Mouse (Mus musculus) layer of hippocampus, postnatal 36 days (tissue): ENCODE measurements around the gene Nat8f3. TPM values are rescaled to one million over a fixed set of nuclear protein-coding genes. Genes with fewer than 3 reads are reported as not detected.
"Not testable (repeated sequence)": the region's sequence is repeated elsewhere in the genome, so short reads cannot be mapped to it uniquely, and the experiment has no call there.

Experiments
- DNase-seq, 2 experiments: peaks; one replicate each; pipeline ENCODE4 v3.0.0; 2022
- microRNA-seq, 2 experiments: library from miRNA; unstranded; fragments of <30 nt; microRNA quantifications; one replicate each; pipeline ENCODE4 v1.2.0; 2021
- total RNA-seq, 2 experiments: library from RNA; stranded (reverse); gene quantifications; 2 replicates each; pipeline ENCODE4 v1.2.3; 2021

The Nat8f3 gene
- 1 to 10 TPM; 2.3 to 2.4 TPM for total RNA-seq

DNA sequence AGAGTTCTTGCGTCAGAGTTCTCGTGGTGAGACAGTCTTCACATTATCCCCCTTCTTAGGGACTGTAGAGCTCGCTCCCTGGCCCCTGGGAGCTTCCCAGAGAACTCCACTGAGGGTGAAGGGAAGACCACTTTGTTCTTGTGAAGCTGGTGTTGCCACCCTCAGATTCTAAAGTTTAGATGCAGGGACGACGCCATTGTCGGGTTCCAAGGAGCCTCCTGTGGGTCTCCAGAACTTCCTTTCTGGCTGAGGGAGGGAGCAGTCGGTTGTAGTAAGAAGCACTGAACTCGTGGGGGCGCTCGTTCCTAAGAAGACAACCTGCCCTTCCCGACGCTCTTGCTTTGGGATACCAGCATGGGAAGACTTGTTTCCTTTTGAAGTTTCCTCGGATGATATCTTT is at the start of gene Nat8f3:
Gene Nat8f3, minus strand, starts transcription at position 223 of the 400 bp plus-strand sequence.
- DNase-seq: peak; percentile 11 to 17

GRCm38 (mm10) chr6:85813339-85813738 is 47.8 kb upstream of the Nat8f3 start:
- DNase-seq: no peak

- not testable (repeated sequence) for DNase-seq
Measured at GRCm38 (mm10) chr6:85810942-85811537, 45.5 kb upstream of the Nat8f3 start.

DNA sequence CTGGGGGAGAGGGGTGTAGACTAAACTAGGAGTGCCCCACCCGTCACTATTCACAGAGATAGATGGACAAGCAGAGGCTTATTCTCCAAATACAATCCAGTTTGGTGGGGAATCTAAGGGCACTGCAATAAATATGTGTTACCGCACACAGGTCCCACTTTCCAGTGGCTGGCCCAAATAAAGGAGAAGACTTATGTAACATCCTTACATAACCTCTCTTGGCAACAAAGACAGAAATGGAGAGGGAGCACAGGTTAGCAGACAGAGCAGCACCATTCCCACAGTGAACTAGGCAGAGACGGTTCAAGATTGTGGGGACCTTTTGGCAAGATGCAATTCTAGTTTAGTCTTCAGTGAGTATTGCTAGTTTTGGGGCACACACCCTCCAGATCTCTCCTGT is 45.0 kb upstream of the Nat8f3 start:
- not testable (repeated sequence) for DNase-seq

- DNase-seq: not testable (repeated sequence)
Measured at GRCm38 (mm10) chr6:85809784-85810183, 44.2 kb upstream of the Nat8f3 start.

GRCm38 (mm10) chr6:85803180-85803579 is 37.6 kb upstream of the Nat8f3 start:
- DNase-seq: not testable (repeated sequence)

DNA sequence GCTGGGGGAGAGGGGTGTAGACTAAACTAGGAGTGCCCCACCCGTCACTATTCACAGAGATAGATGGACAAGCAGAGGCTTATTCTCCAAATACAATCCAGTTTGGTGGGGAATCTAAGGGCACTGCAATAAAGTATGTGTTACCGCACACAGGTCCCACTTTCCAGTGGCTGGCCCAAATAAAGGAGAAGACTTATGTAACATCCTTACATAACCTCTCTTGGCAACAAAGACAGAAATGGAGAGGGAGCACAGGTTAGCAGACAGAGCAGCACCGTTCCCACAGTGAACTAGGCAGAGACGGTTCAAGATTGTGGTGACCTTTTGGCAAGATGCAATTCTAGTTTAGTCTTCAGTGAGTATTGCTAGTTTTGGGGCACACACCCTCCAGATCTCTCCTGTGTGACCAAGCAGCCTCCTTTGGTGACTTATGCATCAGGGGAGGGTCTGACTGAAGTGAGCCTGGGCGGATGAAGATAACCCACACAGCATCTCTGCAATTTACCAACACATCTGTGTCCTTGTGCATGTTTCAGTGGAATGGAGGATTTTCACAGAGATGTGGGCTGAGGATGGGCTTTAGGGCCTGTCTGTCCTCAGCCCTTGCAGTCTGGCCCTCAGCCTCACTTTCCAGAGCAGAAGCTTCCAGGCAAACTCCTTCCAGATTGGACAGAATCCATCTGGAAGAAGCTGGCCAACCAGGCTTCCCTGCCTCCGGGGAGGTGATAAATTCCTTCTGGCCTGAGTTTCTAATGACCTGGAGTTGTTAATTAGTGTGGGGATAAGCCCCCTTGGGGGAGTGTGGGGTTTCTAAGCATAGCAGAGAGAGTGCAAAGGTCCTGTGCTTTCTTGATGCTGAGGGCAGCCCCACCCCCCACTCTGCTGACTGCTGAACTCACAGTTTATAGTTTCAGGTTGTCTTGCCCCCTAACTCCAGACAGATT is 2.2 kb downstream of the Nat8f3 start:
- not testable (repeated sequence) for DNase-seq

- DNase-seq: not testable (repeated sequence)
Measured at GRCm38 (mm10) chr6:85762678-85763077, 2.9 kb downstream of the Nat8f3 start.

DNA sequence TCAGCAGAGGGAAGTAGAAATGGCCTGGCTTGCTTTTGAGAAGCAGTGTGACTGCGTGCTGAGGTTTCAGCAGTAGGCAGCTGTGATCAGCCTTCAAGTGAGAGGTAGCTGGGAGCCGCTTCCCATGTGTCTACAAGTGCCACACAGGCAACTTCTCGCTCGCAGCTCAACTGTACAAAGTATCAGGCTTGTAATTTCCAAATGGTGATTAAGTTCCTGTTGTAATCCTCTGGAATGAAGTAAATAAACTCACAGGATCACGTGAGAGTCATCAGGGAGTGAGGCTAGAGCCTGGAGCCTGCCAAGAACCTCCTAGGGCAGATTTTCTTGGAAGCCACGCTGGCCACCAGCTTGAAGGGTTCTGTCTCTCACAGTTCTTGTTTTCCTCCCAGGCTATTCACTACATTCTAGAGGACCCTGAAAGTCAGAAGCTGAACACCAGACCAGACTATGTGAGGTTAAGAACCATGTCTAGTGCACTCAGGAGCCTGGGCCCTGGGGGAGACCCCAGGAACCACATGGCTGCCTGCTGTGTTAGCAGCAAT is 9.8 kb downstream of the Nat8f3 start:
- DNase-seq: not testable (repeated sequence)

DNA sequence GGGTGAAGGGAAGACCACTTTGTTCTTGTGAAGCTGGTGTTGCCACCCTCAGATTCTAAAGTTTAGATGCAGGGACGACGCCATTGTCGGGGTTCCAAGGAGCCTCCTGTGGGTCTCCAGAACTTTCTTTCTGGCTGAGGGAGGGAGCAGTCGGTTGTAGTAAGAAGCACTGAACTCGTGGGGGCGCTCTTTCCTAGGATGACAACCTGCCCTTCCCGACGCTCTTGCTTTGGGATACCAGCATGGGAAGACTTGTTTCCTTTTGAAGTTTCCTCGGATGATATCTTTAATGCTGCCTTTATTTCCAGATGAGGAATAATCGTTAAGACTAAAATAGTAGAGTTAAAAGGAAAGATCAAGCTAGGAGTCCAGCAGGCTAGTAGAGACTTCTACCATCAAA is 52.4 kb downstream of the Nat8f3 start, which contains the start of gene Nat8f7:
Gene Nat8f7, minus strand, starts transcription at position 101 of the 400 bp plus-strand sequence.
- not testable (repeated sequence) for DNase-seq

- DNase-seq: not testable (repeated sequence)
Measured at GRCm38 (mm10) chr6:85709607-85710006, 55.9 kb downstream of the Nat8f3 start.

DNA sequence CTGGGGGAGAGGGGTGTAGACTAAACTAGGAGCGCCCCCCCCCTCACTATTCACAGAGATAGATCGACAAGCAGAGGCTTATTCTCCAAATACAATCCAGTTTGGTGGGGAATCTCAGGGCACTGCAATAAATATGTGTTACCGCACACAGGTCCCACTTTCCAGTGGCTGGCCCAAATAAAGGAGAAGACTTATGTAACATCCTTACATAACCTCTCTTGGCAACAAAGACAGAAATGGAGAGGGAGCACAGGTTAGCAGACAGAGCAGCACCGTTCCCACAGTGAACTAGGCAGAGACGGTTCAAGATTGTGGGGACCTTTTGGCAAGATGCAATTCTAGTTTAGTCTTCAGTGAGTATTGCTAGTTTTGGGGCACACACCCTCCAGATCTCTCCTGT is 56.3 kb downstream of the Nat8f3 start:
- not testable (repeated sequence) for DNase-seq

DNA sequence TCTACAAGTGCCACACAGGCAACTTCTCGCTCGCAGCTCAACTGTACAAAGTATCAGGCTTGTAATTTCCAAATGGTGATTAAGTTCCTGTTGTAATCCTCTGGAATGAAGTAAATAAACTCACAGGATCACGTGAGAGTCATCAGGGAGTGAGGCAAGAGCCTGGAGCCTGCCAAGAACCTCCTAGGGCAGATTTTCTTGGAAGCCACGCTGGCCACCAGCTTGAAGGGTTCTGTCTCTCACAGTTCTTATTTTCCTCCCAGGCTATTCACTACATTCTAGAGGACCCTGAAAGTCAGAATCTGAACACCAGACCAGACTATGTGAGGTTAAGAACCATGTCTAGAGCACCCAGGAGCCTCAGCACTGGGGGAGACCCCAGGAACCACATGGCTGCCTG is 63.6 kb downstream of the Nat8f3 start:
- not testable (repeated sequence) for DNase-seq

Small RNA genes lying within 50 kb of the gene (microRNA-seq; reads per million reads assigned to microRNA genes)
- gene Gm27317: 0 reads per million in 2 experiments
- gene Mir6375: 0 reads per million in 2 experiments

Other genes starting within 250 kb of the Nat8f3 start
- gene Alms1, start 178.2 kb downstream of the Nat8f3 start, total RNA-seq: 1 to 10 TPM; 6.9 to 7.8 TPM
- gene Nat8f7, start 52.5 kb downstream of the Nat8f3 start, total RNA-seq: 1 to 10 TPM; 3.4 to 3.5 TPM
- gene Nat8f6, start 55.2 kb upstream of the Nat8f3 start, total RNA-seq: 1 to 10 TPM; 1.8 to 2.2 TPM
- 1 to 10 TPM; 7.5 to 7.6 TPM for gene Nat8f5, start 55.2 kb upstream of the Nat8f3 start, total RNA-seq
- gene Nat8, start 66.3 kb upstream of the Nat8f3 start, total RNA-seq: 1 to 10 TPM; 3.2 to 3.7 TPM
- gene Nat8f2, start 103.4 kb upstream of the Nat8f3 start, total RNA-seq: 1 to 10 TPM; 2.4 to 2.8 TPM
- gene Nat8f4, start 139.1 kb upstream of the Nat8f3 start, total RNA-seq: 1 to 10 TPM; 6.9 to 8.0 TPM
- gene Tprkb, start 146.1 kb upstream of the Nat8f3 start, total RNA-seq: 10 to 100 TPM; 77.8 to 88.5 TPM
- 10 to 100 TPM; 29.1 to 32.0 TPM for gene Nat8f1, start 149.9 kb upstream of the Nat8f3 start, total RNA-seq
- gene Dusp11, start 195.9 kb upstream of the Nat8f3 start, total RNA-seq: 100 to 1,000 TPM in 1 of 2 experiments, 10 to 100 TPM in 1; 87.0 to 106 TPM